Mouse (Mus musculus): ENCODE measurements around the gene Gm49340. TPM values are rescaled to one million over a fixed set of nuclear protein-coding genes. Genes with fewer than 3 reads are reported as not detected.

The Gm49340 gene
- polyA plus RNA-seq, 1 experiment from 2014 or later: not detected

DNA sequence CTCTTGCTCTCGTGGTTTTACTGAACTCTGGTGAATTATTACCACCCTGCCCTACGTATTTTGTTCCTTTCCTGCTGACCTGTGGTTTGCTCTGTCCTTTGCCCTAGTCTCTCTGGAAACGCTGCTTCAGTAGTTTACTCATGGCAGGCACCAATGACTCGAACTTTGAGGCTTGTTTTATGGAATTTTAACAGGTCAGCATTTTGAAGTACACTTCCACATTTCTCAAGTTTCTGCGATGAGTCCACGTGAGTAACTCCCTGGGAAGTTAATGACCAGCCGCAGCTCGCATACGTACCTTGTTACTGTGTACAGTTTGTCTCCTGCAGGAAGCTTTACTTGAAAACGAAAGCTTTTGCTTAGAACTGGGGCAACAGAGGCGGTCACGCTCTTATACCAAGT, 3.1 kb upstream of the Gm49340 start:
- H3K27ac ChIP-seq: no peak overlapping the region
- H3K9me3 ChIP-seq: no peaks in the 10 kb centered on the region
- no peak overlapping the region for H3K4me3 ChIP-seq
- WGBS: 19% methylated on average over 12 of the region's 12 CpGs
- H3K36me3 ChIP-seq: no peaks in the 10 kb centered on the region
- no peak for ATAC-seq (ENCODE audit: insufficient number of reproducible peaks, low FRiP score, low TSS enrichment, low read depth)
- no peak overlapping the region for H3K9ac ChIP-seq
- H3K4me1 ChIP-seq: no peaks in the 10 kb centered on the region
- no peaks in the 10 kb centered on the region for H3K27me3 ChIP-seq
- peak overlapping the region; percentile 22; the same call in 1 of the 2 replicates for H3K4me2 ChIP-seq

GRCm38 (mm10) chr11:73327361-73327760, 2.2 kb upstream of the Gm49340 start:
- H3K9me3 ChIP-seq: no peaks in the 10 kb centered on the region
- no peaks in the 10 kb centered on the region for H3K4me1 ChIP-seq
- H3K27me3 ChIP-seq: no peaks in the 10 kb centered on the region
- H3K4me2 ChIP-seq: no peak overlapping the region
- no peaks in the 10 kb centered on the region for H3K36me3 ChIP-seq
- H3K9ac ChIP-seq: no peak overlapping the region
- no peak for ATAC-seq (ENCODE audit: insufficient number of reproducible peaks, low FRiP score, low TSS enrichment, low read depth)
- no peak overlapping the region for H3K27ac ChIP-seq
- no peak overlapping the region for H3K4me3 ChIP-seq
- WGBS: 66% methylated on average over 4 of the region's 4 CpGs

DNA sequence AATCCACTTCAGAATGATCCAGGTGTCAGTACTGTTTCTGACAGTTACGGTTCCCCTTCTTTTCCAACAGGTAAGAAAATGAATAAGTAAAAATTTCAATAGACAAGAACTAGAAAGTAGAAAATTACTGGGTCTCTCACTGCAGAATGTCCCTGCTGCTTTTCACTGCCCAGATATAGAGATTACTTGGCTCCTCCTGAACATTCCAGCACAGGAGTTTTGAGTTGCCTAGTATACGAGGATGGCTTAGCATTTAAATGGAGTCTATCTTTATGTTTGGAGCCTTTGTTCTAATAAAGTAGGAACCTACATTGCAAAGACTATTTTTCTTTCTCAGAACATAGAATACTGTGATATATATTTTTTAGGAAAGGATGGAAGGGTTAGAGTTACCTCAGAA, 3.8 kb downstream of the Gm49340 start:
- Histone ChIP-seq H3K9me3 (no peaks in the 10 kb centered on the region), H3K27me3 (no peaks in the 10 kb centered on the region), H3K4me3 (no peak overlapping the region), H3K9ac (no peak overlapping the region), H3K36me3 (no peaks in the 10 kb centered on the region), H3K4me1 (no peaks in the 10 kb centered on the region), H3K27ac (no peak overlapping the region), H3K4me2 (no peak overlapping the region)
- no peak for ATAC-seq (ENCODE audit: insufficient number of reproducible peaks, low FRiP score, low TSS enrichment, low read depth)
- 70% methylated on average over 2 of the region's 2 CpGs for WGBS

- Histone ChIP-seq H3K9me3 (no peaks in the 10 kb centered on the region), H3K27me3 (no peaks in the 10 kb centered on the region), H3K9ac (no peak overlapping the region), H3K4me2 (no peak overlapping the region), H3K4me1 (no peaks in the 10 kb centered on the region), H3K4me3 (no peak overlapping the region), H3K36me3 (no peaks in the 10 kb centered on the region), H3K27ac (no peak overlapping the region)
- ATAC-seq (ENCODE audit: insufficient number of reproducible peaks, low FRiP score, low TSS enrichment, low read depth): no peak
- 77% methylated on average over 4 of the region's 4 CpGs for WGBS
These were observed 7.4 kb downstream of the Gm49340 start for GRCm38 (mm10) chr11:73336919-73337318.

GRCm38 (mm10) chr11:73350483-73350882, 20.9 kb downstream of the Gm49340 start, which contains the start of gene Olfr20:
Gene Olfr20, plus strand, starts transcription at chr11:73350783.
- WGBS: 41% methylated on average over 3 of the region's 3 CpGs
- H3K9ac ChIP-seq: no peak within 1 kb of the TSS
- H3K4me1 ChIP-seq: no peaks in the 10 kb centered on the region
- no peaks in the 10 kb centered on the region for H3K9me3 ChIP-seq
- H3K36me3 ChIP-seq: no peaks in the 10 kb centered on the region
- H3K4me3 ChIP-seq: no peak within 1 kb of the TSS
- ATAC-seq (ENCODE audit: insufficient number of reproducible peaks, low FRiP score, low TSS enrichment, low read depth): no peak
- H3K27ac ChIP-seq: no peak within 1 kb of the TSS
- H3K4me2 ChIP-seq: no peak within 1 kb of the TSS
- no peaks in the 10 kb centered on the region for H3K27me3 ChIP-seq

DNA sequence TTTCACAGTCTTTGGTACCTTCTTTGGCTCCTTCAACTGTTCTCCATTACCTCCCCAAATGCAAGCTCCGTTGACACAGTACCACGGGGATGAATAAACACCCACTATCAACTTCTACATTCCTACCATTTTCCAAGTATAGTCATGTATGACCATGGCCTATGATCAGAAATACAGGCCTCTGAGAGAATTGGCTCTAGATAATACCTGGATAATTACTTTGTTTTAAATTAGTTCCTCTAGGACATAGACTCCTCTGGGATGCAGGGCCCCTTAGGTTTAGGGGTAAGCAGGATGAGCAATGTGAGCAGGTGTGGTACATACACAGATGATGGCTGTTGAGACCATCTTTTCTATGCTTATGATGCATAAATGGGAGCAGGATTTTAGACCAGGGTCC, 41.4 kb downstream of the Gm49340 start, which contains the start of gene Olfr376:
TSS of gene Olfr376 (plus strand) at position 301 of the 400 bp plus-strand sequence.
- ATAC-seq (ENCODE audit: insufficient number of reproducible peaks, low FRiP score, low TSS enrichment, low read depth): no peak
- Histone ChIP-seq H3K4me2 (no peak within 1 kb of the TSS), H3K4me1 (no peaks in the 10 kb centered on the region), H3K4me3 (no peak within 1 kb of the TSS), H3K9me3 (no peaks in the 10 kb centered on the region), H3K27me3 (no peaks in the 10 kb centered on the region), H3K27ac (no peak within 1 kb of the TSS), H3K9ac (no peak within 1 kb of the TSS), H3K36me3 (no peaks in the 10 kb centered on the region)
- WGBS: 87% methylated on average over 2 of the region's 2 CpGs

GRCm38 (mm10) chr11:73395374-73395773, 65.8 kb downstream of the Gm49340 start:
- 57% methylated on average over 4 of the region's 4 CpGs for WGBS
- Histone ChIP-seq H3K27ac (no peak overlapping the region), H3K4me3 (no peak overlapping the region), H3K9me3 (no peaks in the 10 kb centered on the region), H3K4me1 (no peaks in the 10 kb centered on the region), H3K4me2 (no peak overlapping the region), H3K27me3 (no peaks in the 10 kb centered on the region), H3K9ac (no peak overlapping the region), H3K36me3 (no peaks in the 10 kb centered on the region)
- ATAC-seq (ENCODE audit: insufficient number of reproducible peaks, low FRiP score, low TSS enrichment, low read depth): no peak

- Histone ChIP-seq H3K27me3 (no peaks in the 10 kb centered on the region), H3K9ac (no peak within 1 kb of the TSS), H3K4me2 (no peak within 1 kb of the TSS), H3K36me3 (no peaks in the 10 kb centered on the region), H3K4me1 (no peaks in the 10 kb centered on the region), H3K4me3 (no peak within 1 kb of the TSS), H3K27ac (no peak within 1 kb of the TSS), H3K9me3 (no peaks in the 10 kb centered on the region)
- no peak for ATAC-seq (ENCODE audit: insufficient number of reproducible peaks, low FRiP score, low TSS enrichment, low read depth)
These were observed 70.0 kb downstream of the Gm49340 start, which contains the start of gene Olfr1 for GRCm38 (mm10) chr11:73399514-73399913. Gene Olfr1, minus strand, starts transcription at chr11:73399614.

Other genes starting within 250 kb of the Gm49340 start
- gene Itgae, start 239.2 kb upstream of the Gm49340 start, polyA plus RNA-seq (2015; fragmentation: Nextera tagmentation; extraction: Ambion mirVana): 0.20 and 0.24 TPM in 2 replicates
- 10.8 and 11.0 TPM in 2 replicates for gene Haspin, start 191.4 kb upstream of the Gm49340 start, polyA plus RNA-seq (2015; fragmentation: Nextera tagmentation; extraction: Ambion mirVana)
- 1.2 and 2.0 TPM in 2 replicates for gene P2rx5, start 169.3 kb upstream of the Gm49340 start, polyA plus RNA-seq (2015; fragmentation: Nextera tagmentation; extraction: Ambion mirVana)
- gene Emc6, start 152.7 kb upstream of the Gm49340 start, polyA plus RNA-seq (2015; fragmentation: Nextera tagmentation; extraction: Ambion mirVana): 91.9 and 95.4 TPM in 2 replicates
- 217 and 224 TPM in 2 replicates for gene Tax1bp3, start 152.7 kb upstream of the Gm49340 start, polyA plus RNA-seq (2015; fragmentation: Nextera tagmentation; extraction: Ambion mirVana)
- gene Ctns, start 130.7 kb upstream of the Gm49340 start, polyA plus RNA-seq (2015; fragmentation: Nextera tagmentation; extraction: Ambion mirVana): 22.0 and 24.6 TPM in 2 replicates
- 2.8 and 3.0 TPM in 2 replicates for gene Shpk, start 130.3 kb upstream of the Gm49340 start, polyA plus RNA-seq (2015; fragmentation: Nextera tagmentation; extraction: Ambion mirVana)
- 0.09 and 0.13 TPM in 2 replicates for gene Trpv1, start 95.4 kb upstream of the Gm49340 start, polyA plus RNA-seq (2015; fragmentation: Nextera tagmentation; extraction: Ambion mirVana)
- 0.88 and 0.92 TPM in 2 replicates for gene Trpv3, start 62.4 kb upstream of the Gm49340 start, polyA plus RNA-seq (2015; fragmentation: Nextera tagmentation; extraction: Ambion mirVana)
- 0.74 and 2.0 TPM in 2 replicates for gene Aspa, start 145 bp upstream of the Gm49340 start, polyA plus RNA-seq (2015; fragmentation: Nextera tagmentation; extraction: Ambion mirVana)
- not detected in 2 replicates for gene Spata22, start within 50 bp of the Gm49340 start, polyA plus RNA-seq (2015; fragmentation: Nextera tagmentation; extraction: Ambion mirVana)
- gene Olfr20, start 21.0 kb downstream of the Gm49340 start, polyA plus RNA-seq (2015; fragmentation: Nextera tagmentation; extraction: Ambion mirVana): not detected in 2 replicates
- gene Olfr376, start 41.5 kb downstream of the Gm49340 start, polyA plus RNA-seq (2015; fragmentation: Nextera tagmentation; extraction: Ambion mirVana): not detected in 2 replicates
- not detected in 2 replicates for gene Olfr1, start 69.9 kb downstream of the Gm49340 start, polyA plus RNA-seq (2015; fragmentation: Nextera tagmentation; extraction: Ambion mirVana)
- not detected in 2 replicates for gene Olfr378, start 98.7 kb downstream of the Gm49340 start, polyA plus RNA-seq (2015; fragmentation: Nextera tagmentation; extraction: Ambion mirVana)
- gene Olfr380, start 127.8 kb downstream of the Gm49340 start, polyA plus RNA-seq (2015; fragmentation: Nextera tagmentation; extraction: Ambion mirVana): not detected in 2 replicates
- gene Olfr381, start 161.9 kb downstream of the Gm49340 start, polyA plus RNA-seq (2015; fragmentation: Nextera tagmentation; extraction: Ambion mirVana): not detected in 2 replicates
- not detected in 2 replicates for gene Olfr382, start 187.5 kb downstream of the Gm49340 start, polyA plus RNA-seq (2015; fragmentation: Nextera tagmentation; extraction: Ambion mirVana)

All from limb, embryonic 15.5 days (tissue).